Mouse (Mus musculus) neural tube, embryonic 11.5 days (tissue): Measurements from ENCODE around the gene Mgat4c. TPM values are rescaled to one million over a fixed set of nuclear protein-coding genes. Genes with fewer than 3 reads are reported as not detected.
"Not testable (repeated sequence)": the region's sequence is repeated elsewhere in the genome, so short reads cannot be mapped to it uniquely, and the experiment has no call there.

Source experiments
- ATAC-seq: fragments of 200-750 bp; cut with Nextera tagmentation; 2 replicates; pipeline ENCODE4 v1.8.0; 2017; ENCODE audit warnings: moderate number of reproducible peaks, mild to moderate bottlenecking, moderate TSS enrichment, moderate library complexity; ENCODE audit not compliant: insufficient read depth, low FRiP score, low TSS enrichment
- DNase-seq: peaks from one replicate; pipeline ENCODE4 v3.0.0-alpha.2; 2015; ENCODE audit warnings: low spot score
- H3K27ac ChIP-seq: fragments of 300-500 bp; sonication (generic); 2 replicates; pipeline ENCODE4 v1.5.1; 2014; ENCODE audit warnings: low read depth, mild to moderate bottlenecking, low read length
- H3K27me3 ChIP-seq: fragments of 300-500 bp; sonication (generic); 2 replicates; pipeline ENCODE4 v1.6.1; 2014; ENCODE audit warnings: mild to moderate bottlenecking, low read length, mixed read lengths; ENCODE audit not compliant: control insufficient read depth, insufficient read depth
- H3K36me3 ChIP-seq: fragments of 300-500 bp; sonication (generic); 2 replicates; pipeline ENCODE4 v1.6.1; 2014; ENCODE audit warnings: mild to moderate bottlenecking, low read length, moderate library complexity, mixed read lengths; ENCODE audit not compliant: control insufficient read depth, insufficient read depth
- H3K4me1 ChIP-seq: fragments of 300-500 bp; sonication (generic); 2 replicates; pipeline ENCODE4 v1.6.1; 2014; ENCODE audit warnings: low read length, mixed read lengths; ENCODE audit not compliant: control insufficient read depth, insufficient read depth
- H3K4me2 ChIP-seq: fragments of 300-500 bp; sonication (generic); 2 replicates; pipeline ENCODE4 v1.6.1; 2014; ENCODE audit warnings: low read depth, mild to moderate bottlenecking, moderate library complexity
- H3K4me3 ChIP-seq: fragments of 300-500 bp; sonication (generic); 2 replicates; pipeline ENCODE4 v1.5.1; 2014; ENCODE audit warnings: low read depth, low read length
- H3K9ac ChIP-seq: fragments of 300-500 bp; sonication (generic); 2 replicates; pipeline ENCODE4 v1.6.1; 2014; ENCODE audit warnings: mild to moderate bottlenecking, low read length
- H3K9me3 ChIP-seq: fragments of 300-500 bp; sonication (generic); 2 replicates; pipeline ENCODE4 v1.6.1; 2016; ENCODE audit warnings: low read length; ENCODE audit not compliant: control insufficient read depth
- WGBS: fragments of 180-500 bp; shearing (Covaris S2); extraction: QIAGEN DNeasy Blood & Tissue Kit; methylation state at CpG from one replicate; pipeline ENCODE4 v1.1.7; 2014; 5-methylcytosine and 5-hydroxymethylcytosine counted together
- microRNA-seq: library from miRNA; unstranded; fragments of <30 nt; microRNA quantifications from one replicate; pipeline ENCODE4, GENCODE M21; 2016
- polyA plus RNA-seq: library from polyadenylated mRNA; unstranded; fragments of >200 nt; fragmentation: Nextera tagmentation; extraction: Ambion mirVana; gene quantifications from 2 replicates; pipeline ENCODE4 v1.2.1, GENCODE M21; 2014

Gene Mgat4c
- polyA plus RNA-seq, 1 experiment from 2014 or later, result 2.8 TPM

GRCm38 (mm10) chr10:102372111-102372510, 690.8 kb downstream of the Mgat4c start:
- H3K36me3 ChIP-seq, result no peaks in the 10 kb centered on the region
- H3K9me3 ChIP-seq, result no peaks in the 10 kb centered on the region
- no peak overlapping the region for H3K4me2 ChIP-seq
- DNase-seq (no peak), ATAC-seq (no peak)
- no peaks in the 10 kb centered on the region for H3K27me3 ChIP-seq
- H3K9ac ChIP-seq, result no peak overlapping the region
- no peaks in the 10 kb centered on the region for H3K4me1 ChIP-seq
- no peak overlapping the region for H3K4me3 ChIP-seq
- H3K27ac ChIP-seq, result no peak overlapping the region

- DNase-seq (no peak), ATAC-seq (no peak)
- WGBS, result 82% methylated on average over 4 of the region's 4 CpGs
- no peak overlapping the region for H3K4me3 ChIP-seq
- no peaks in the 10 kb centered on the region for H3K36me3 ChIP-seq
- H3K27me3 ChIP-seq, result no peaks in the 10 kb centered on the region
- H3K4me1 ChIP-seq, result no peaks in the 10 kb centered on the region
- no peaks in the 10 kb centered on the region for H3K9me3 ChIP-seq
- no peak overlapping the region for H3K27ac ChIP-seq
- no peak overlapping the region for H3K4me2 ChIP-seq
- H3K9ac ChIP-seq, result no peak overlapping the region
Measured at GRCm38 (mm10) chr10:102374061-102374460, 692.8 kb downstream of the Mgat4c start.

- no peak for ATAC-seq
- Histone ChIP-seq H3K4me3 (no peak overlapping the region), H3K36me3 (no peaks in the 10 kb centered on the region), H3K4me2 (no peak overlapping the region), H3K27ac (no peak overlapping the region), H3K9me3 (no peaks in the 10 kb centered on the region), H3K4me1 (no peaks in the 10 kb centered on the region), H3K27me3 (no peaks in the 10 kb centered on the region), H3K9ac (no peak overlapping the region)
- WGBS, result 82% methylated on average over 4 of the region's 4 CpGs
- no peak for DNase-seq
Measured at GRCm38 (mm10) chr10:102377377-102377776, 696.1 kb downstream of the Mgat4c start.

GRCm38 (mm10) chr10:102389223-102389622, 707.9 kb downstream of the Mgat4c start:
- no peak overlapping the region for H3K4me3 ChIP-seq
- no peaks in the 10 kb centered on the region for H3K9me3 ChIP-seq
- no peaks in the 10 kb centered on the region for H3K36me3 ChIP-seq
- H3K9ac ChIP-seq, result no peak overlapping the region
- 88% methylated on average over 1 of the region's 1 CpGs for WGBS
- no peak for ATAC-seq
- no peak overlapping the region for H3K4me2 ChIP-seq
- no peak overlapping the region for H3K27ac ChIP-seq
- no peak for DNase-seq
- H3K27me3 ChIP-seq, result no peaks in the 10 kb centered on the region
- no peaks in the 10 kb centered on the region for H3K4me1 ChIP-seq

GRCm38 (mm10) chr10:102417654-102418272, 736.5 kb downstream of the Mgat4c start:
- H3K9ac ChIP-seq, result no peak overlapping the region
- DNase-seq (peak; percentile 12), ATAC-seq (no peak)
- WGBS, result 85% methylated on average over 2 of the region's 2 CpGs
- H3K27ac ChIP-seq, result no peak overlapping the region
- no peaks in the 10 kb centered on the region for H3K4me1 ChIP-seq
- no peak overlapping the region for H3K4me2 ChIP-seq
- H3K27me3 ChIP-seq, result no peaks in the 10 kb centered on the region
- H3K9me3 ChIP-seq, result no peaks in the 10 kb centered on the region
- H3K4me3 ChIP-seq, result no peak overlapping the region
- H3K36me3 ChIP-seq, result no peaks in the 10 kb centered on the region

GRCm38 (mm10) chr10:102435048-102435447, 753.8 kb downstream of the Mgat4c start:
- not testable (repeated sequence) for H3K9me3 ChIP-seq, H3K4me1 ChIP-seq, H3K4me3 ChIP-seq, H3K9ac ChIP-seq, H3K4me2 ChIP-seq, H3K27me3 ChIP-seq, H3K27ac ChIP-seq, H3K36me3 ChIP-seq
- WGBS, result 6% methylated on average over 5 of the region's 7 CpGs
- DNase-seq, result peak; percentile 39
- ATAC-seq, result peak; percentile 75

GRCm38 (mm10) chr10:102435467-102435866, 754.2 kb downstream of the Mgat4c start:
- ATAC-seq, result not testable (repeated sequence)
- WGBS, result 42% methylated on average over 6 of the region's 6 CpGs

More at GRCm38 (mm10) chr10:102435467-102435866, 754.2 kb downstream of the Mgat4c start:
- not testable (repeated sequence) for H3K4me1 ChIP-seq, H3K27ac ChIP-seq, H3K9ac ChIP-seq, H3K9me3 ChIP-seq, DNase-seq, H3K27me3 ChIP-seq, H3K4me3 ChIP-seq, H3K36me3 ChIP-seq
- H3K4me2 ChIP-seq, result peak overlapping the region; percentile 9; the same call in 1 of the 2 replicates

Small RNAs within 50 kb of the gene (microRNA-seq; reads per million reads assigned to microRNA genes)
- gene Mir3059, result 0.78 reads per million
